29 mouse cellular contexts compared by ENCODE assay signal in the genomic region with DNA sequence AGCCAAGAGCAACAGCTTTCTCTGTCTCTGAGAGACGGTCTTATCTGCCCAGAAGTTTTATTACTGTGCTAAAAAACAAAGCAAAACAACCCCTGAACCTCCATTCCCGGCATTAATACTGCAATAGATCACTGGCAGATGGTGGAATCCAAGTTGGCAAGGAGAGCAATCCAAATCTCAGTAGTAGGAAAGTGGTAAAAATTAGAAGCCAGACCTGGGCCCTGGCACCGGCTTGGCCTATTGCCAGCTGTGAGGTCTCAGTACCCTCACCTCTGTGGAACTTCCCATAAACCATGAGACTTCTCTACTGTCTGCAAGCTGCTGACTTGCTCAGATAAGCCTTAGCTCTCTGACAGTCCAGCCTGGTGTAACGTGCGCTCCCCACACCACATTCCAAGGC. TPM values are rescaled to one million over a fixed set of nuclear protein-coding genes. Genes with fewer than 3 reads are reported as not detected.
DNase-seq lines count a peak whose midpoint lies in the region; ATAC-seq lines count a peak whose summit lies in the region.
"Had no signal": no experiment of that assay in that cellular context is flagged by ENCODE, and none has a peak within 500 bp of the region (broad histone marks: within the 10 kb centered on the region; RNA-seq: fewer than 3 reads in every experiment).

No protein-coding gene starts in this region.

- H3K9me3 ChIP-seq in liver, embryonic 12.5 days (replicated peaks), result no peaks in the 10 kb centered on the region
- H3K9me3 ChIP-seq: embryonic facial prominence, embryonic 13.5 days; forebrain, embryonic 10.5 days; forebrain, embryonic 15.5 days; heart, embryonic 13.5 days; limb, embryonic 13.5 days; liver, embryonic 13.5 days had no signal

- DNase-seq in cerebellum, adult 8-10 months, result peak; percentile 31
- DNase-seq in cerebellum, adult 11 months, result no peak
- DNase-seq in liver, result no peak
- DNase-seq in cerebellum, postnatal 36 days, result peak; percentile 37 to 40
- DNase-seq in retina, postnatal 1 day, result no peak
- no peak for DNase-seq in right cerebral cortex, postnatal 14 days
- DNase-seq: adrenal gland, adult 2 months; gastrocnemius, adult 2 months; heart, postnatal 14 days; kidney, adult 18-20 months; kidney, postnatal 4 days; liver, embryonic 13.5 days; lung, adult 18-20 months; lung, postnatal 4 days; midbrain, embryonic 14.5 days; right cerebral cortex, postnatal 25 days; thymus, adult 18-20 months; thymus, postnatal 25 days had no signal

- WGBS in liver, embryonic 12.5 days (ENCODE audit: insufficient replicate concordance), result 54% methylated on average over 5 of the region's 5 CpGs

- no peaks in the 10 kb centered on the region for H3K36me3 ChIP-seq in liver, embryonic 12.5 days
- H3K36me3 ChIP-seq: embryonic facial prominence, embryonic 13.5 days; forebrain, embryonic 10.5 days; forebrain, embryonic 15.5 days; heart, embryonic 13.5 days; limb, embryonic 13.5 days; liver, embryonic 13.5 days had no signal

- H3K4me2 ChIP-seq in liver, embryonic 12.5 days, result no peak overlapping the region
- H3K4me2 ChIP-seq: embryonic facial prominence, embryonic 13.5 days; forebrain, embryonic 15.5 days; heart, embryonic 13.5 days; limb, embryonic 13.5 days; liver, embryonic 13.5 days had no signal

- H3K4me3 ChIP-seq in liver, embryonic 12.5 days, result no peak overlapping the region
- H3K4me3 ChIP-seq: embryonic facial prominence, embryonic 13.5 days; forebrain, embryonic 10.5 days; forebrain, embryonic 15.5 days; gastrocnemius, adult 2 months; heart, embryonic 13.5 days; limb, embryonic 13.5 days; liver, embryonic 13.5 days had no signal

- peaks cover 26% of the 10 kb centered on the region; the same call in 1 of the 2 replicates for H3K4me1 ChIP-seq in liver, embryonic 12.5 days
- H3K4me1 ChIP-seq: forebrain, embryonic 15.5 days; heart, embryonic 13.5 days; limb, embryonic 13.5 days had no signal

- no peak overlapping the region for H3K9ac ChIP-seq in liver, embryonic 12.5 days
- H3K9ac ChIP-seq: embryonic facial prominence, embryonic 13.5 days; forebrain, embryonic 15.5 days; heart, embryonic 13.5 days; limb, embryonic 13.5 days; liver, embryonic 13.5 days had no signal

- 0 out of 2 replicates have a peak, but pooled peaks have one; percentile 31 for ATAC-seq in liver, embryonic 12.5 days
- ATAC-seq: activated CD4-positive, CD25-positive, alpha-beta regulatory T cell, adult 4 months; CD4-positive, CD25-positive, alpha-beta regulatory T cell, adult 4 months; forebrain, embryonic 15.5 days; hindbrain, embryonic 16.5 days; lung, postnatal 0 days had no signal

- H3K27ac ChIP-seq in liver, embryonic 12.5 days, result no peak overlapping the region
- H3K27ac ChIP-seq: embryonic facial prominence, embryonic 13.5 days; forebrain, embryonic 10.5 days; forebrain, embryonic 15.5 days; gastrocnemius, adult 2 months; heart, embryonic 13.5 days; kidney, postnatal 0 days; limb, embryonic 13.5 days; liver, embryonic 13.5 days had no signal

- peaks cover 6% of the 10 kb centered on the region; the same call in 1 of the 2 replicates for H3K27me3 ChIP-seq in liver, embryonic 12.5 days (replicated peaks)
- H3K27me3 ChIP-seq: embryonic facial prominence, embryonic 13.5 days; forebrain, embryonic 15.5 days; limb, embryonic 13.5 days; liver, embryonic 13.5 days had no signal

RNA-seq across cellular contexts. Expression of a gene that starts 17.6 kb away (rescaled TPM):
- 1.3 and 1.5 TPM in 2 replicates for polyA plus RNA-seq in liver, embryonic 12.5 days (2016; fragmentation: Nextera tagmentation; extraction: Ambion mirVana)

RNA-seq across cellular contexts. Expression of a gene that starts 44.8 kb away (rescaled TPM):
- polyA plus RNA-seq in liver, embryonic 12.5 days (2016; fragmentation: Nextera tagmentation; extraction: Ambion mirVana), result 12.2 and 13.6 TPM in 2 replicates

Comparison
In these comparisons a context has a peak if more than half of its experiments do, and no peak if none do; other contexts are left out.
1. DNase-seq: peak in cerebellum, adult 8-10 months (single experiment) and cerebellum, postnatal 36 days (2 of 2); none in cerebellum, adult 11 months (single experiment), liver (single experiment), retina, postnatal 1 day (single experiment) and right cerebral cortex, postnatal 14 days (single experiment).